Mouse (Mus musculus): Measurements from ENCODE around the gene Fam78b. TPM values are rescaled to one million over a fixed set of nuclear protein-coding genes. Genes with fewer than 3 reads are reported as not detected.
A peak's percentile ranks its signal among the peaks of the same experiment; 100 is the strongest.

Gene Fam78b
- total RNA-seq, 1 experiment: 0.98 TPM

DNA sequence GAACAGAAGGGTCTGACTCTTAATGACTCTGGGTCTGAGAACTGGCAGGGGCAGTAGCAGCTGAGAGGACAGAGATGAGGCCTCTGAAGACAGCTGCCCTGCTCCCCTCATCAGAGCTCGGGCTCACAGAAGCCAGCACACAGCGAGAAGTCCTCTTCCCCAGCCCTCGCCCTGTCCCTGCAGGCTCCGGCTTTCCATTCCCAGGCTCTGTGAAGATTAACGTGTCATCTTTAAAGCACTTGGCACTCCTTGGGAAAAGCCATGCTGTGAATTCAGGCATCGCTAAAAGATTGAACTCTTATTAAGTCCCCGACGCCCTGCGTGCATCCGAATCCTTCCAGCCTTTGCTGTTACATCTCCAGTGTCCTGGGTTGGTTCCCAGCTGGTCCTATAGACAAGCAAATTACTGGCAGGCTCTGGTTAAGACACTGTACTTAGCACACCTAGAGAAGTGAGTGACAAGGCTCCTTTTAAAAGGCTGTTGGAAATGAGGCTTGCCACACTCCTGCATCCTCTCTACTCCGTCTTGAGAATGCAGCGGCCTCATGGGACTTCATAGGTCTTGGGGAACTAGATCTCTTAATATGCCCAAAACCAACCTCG is 30.9 kb downstream of the Fam78b start:
- no peak overlapping the region for H3K9ac ChIP-seq (ENCODE audit: insufficient read depth, low read depth, low read length, poor library complexity, severe bottlenecking)
- TF ChIP-seq CHD2 (IDR thresholded peaks at IDR 0.05; ENCODE audit: low read depth, low read length) (no peak), ZC3H11A (IDR thresholded peaks at IDR 0.05; ENCODE audit: borderline replicate concordance, low read depth, low read length) (no peak), MAFK (IDR thresholded peaks at IDR 0.05; ENCODE audit: insufficient read depth, low read depth, low read length) (no peak), HCFC1 (IDR thresholded peaks at IDR 0.05; ENCODE audit: borderline replicate concordance, insufficient read depth, low read length) (no peak), ZNF384 (IDR thresholded peaks at IDR 0.05; ENCODE audit: low read depth, low read length) (no peak)
- no peak for DNase-seq (ENCODE audit: low read depth, low spot score)
- in situ Hi-C loops (cut with MboI; ENCODE audit: low sequenced_read_pairs in 2 of 2, unreplicated experiment in 2 of 2): no loop called here
- H3K27ac ChIP-seq (ENCODE audit: insufficient read depth, low read depth, low read length, poor library complexity, severe bottlenecking): no peak overlapping the region
- no peaks in the 10 kb centered on the region for H3K36me3 ChIP-seq (ENCODE audit: control insufficient read depth, insufficient read depth, low read length, poor library complexity, severe bottlenecking)
- no peaks in the 10 kb centered on the region for H3K4me1 ChIP-seq (ENCODE audit: control insufficient read depth in 2 of 2, insufficient read depth in 2 of 2, low read length in 2 of 2, poor library complexity in 1 of 2)
- no peak overlapping the region for H3K4me3 ChIP-seq (ENCODE audit: insufficient read depth in 1 of 2, low read depth in 1 of 2, low read length in 2 of 2, poor library complexity in 1 of 2, severe bottlenecking in 1 of 2)
- H3K9me3 ChIP-seq (ENCODE audit: control insufficient read depth, insufficient read depth, low read depth, low read length): no peaks in the 10 kb centered on the region

DNA sequence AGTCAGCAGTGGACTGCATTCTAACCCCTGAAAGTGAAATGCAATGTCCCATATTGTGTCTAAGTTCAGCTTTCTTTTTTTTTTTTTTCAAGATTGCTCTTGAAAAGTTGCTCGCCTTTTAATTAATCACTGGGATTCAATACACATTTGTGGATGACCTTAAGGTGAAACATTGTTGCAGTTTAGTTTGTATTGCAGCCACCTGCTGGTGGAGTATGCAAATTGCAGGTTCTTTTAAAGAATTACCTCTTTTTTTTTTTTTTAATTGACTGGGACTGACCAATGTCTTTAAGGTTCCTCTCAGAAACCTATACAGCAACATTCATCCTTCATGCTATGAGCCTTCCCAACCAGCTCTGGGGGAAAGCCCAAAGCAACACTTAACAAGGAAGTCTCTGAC is 33.2 kb downstream of the Fam78b start:
- no peak for DNase-seq (ENCODE audit: low read depth, low spot score)
- no peak overlapping the region for H3K27ac ChIP-seq (ENCODE audit: insufficient read depth, low read depth, low read length, poor library complexity, severe bottlenecking)

DNA sequence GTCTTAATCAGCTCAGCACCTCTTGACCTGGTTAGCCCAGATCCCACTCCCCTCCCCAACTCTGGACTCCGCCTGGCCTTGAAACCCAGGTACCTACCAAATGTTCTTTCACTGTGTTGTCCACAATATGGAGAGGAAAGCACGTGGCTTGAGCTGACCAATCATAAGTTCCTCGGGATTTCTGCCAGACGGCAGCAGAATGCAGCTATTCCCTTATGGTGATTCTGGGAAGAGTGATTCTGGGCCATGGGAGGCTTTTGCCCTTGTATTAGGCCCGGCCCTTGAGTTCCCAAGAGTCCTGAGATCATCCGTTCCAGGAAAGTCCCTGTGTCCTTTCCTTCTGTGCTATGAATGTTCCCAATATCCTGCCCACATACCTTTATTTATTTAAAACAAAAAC is 41.3 kb downstream of the Fam78b start:
- Histone ChIP-seq H3K4me3 (ENCODE audit: insufficient read depth in 1 of 2, low read depth in 1 of 2, low read length in 2 of 2, poor library complexity in 1 of 2, severe bottlenecking in 1 of 2) (no peak overlapping the region), H3K4me1 (ENCODE audit: control insufficient read depth in 2 of 2, insufficient read depth in 2 of 2, low read length in 2 of 2, poor library complexity in 1 of 2) (peaks cover 4 to 7% of the 10 kb centered on the region in 2 experiments; a peak in 3 of 4 replicates), H3K9ac (ENCODE audit: insufficient read depth, low read depth, low read length, poor library complexity, severe bottlenecking) (no peak overlapping the region), H3K9me3 (ENCODE audit: control insufficient read depth, insufficient read depth, low read depth, low read length) (0 out of 2 replicates have a peak, but pooled peaks cover 2% of the 10 kb centered on the region), H3K36me3 (ENCODE audit: control insufficient read depth, insufficient read depth, low read length, poor library complexity, severe bottlenecking) (no peaks in the 10 kb centered on the region), H3K27ac (ENCODE audit: insufficient read depth, low read depth, low read length, poor library complexity, severe bottlenecking) (no peak overlapping the region)
- DNase-seq (ENCODE audit: low read depth, low spot score): no peak
- TF ChIP-seq HCFC1 (IDR thresholded peaks at IDR 0.05; ENCODE audit: borderline replicate concordance, insufficient read depth, low read length) (no peak), MAFK (IDR thresholded peaks at IDR 0.05; ENCODE audit: insufficient read depth, low read depth, low read length) (no peak), ZC3H11A (IDR thresholded peaks at IDR 0.05; ENCODE audit: borderline replicate concordance, low read depth, low read length) (no peak), ZNF384 (IDR thresholded peaks at IDR 0.05; ENCODE audit: low read depth, low read length) (no peak), CHD2 (IDR thresholded peaks at IDR 0.05; ENCODE audit: low read depth, low read length) (no peak)
- in situ Hi-C loops (cut with MboI; ENCODE audit: low sequenced_read_pairs in 2 of 2, unreplicated experiment in 2 of 2): no loop called here

More for the DNA sequence above, 33.2 kb downstream of the Fam78b start:
- in situ Hi-C loops (cut with MboI; ENCODE audit: low sequenced_read_pairs in 2 of 2, unreplicated experiment in 2 of 2): no loop called here
- Histone ChIP-seq H3K36me3 (ENCODE audit: control insufficient read depth, insufficient read depth, low read length, poor library complexity, severe bottlenecking) (no peaks in the 10 kb centered on the region), H3K4me1 (ENCODE audit: control insufficient read depth in 2 of 2, insufficient read depth in 2 of 2, low read length in 2 of 2, poor library complexity in 1 of 2) (no peaks in the 10 kb centered on the region), H3K4me3 (ENCODE audit: insufficient read depth in 1 of 2, low read depth in 1 of 2, low read length in 2 of 2, poor library complexity in 1 of 2, severe bottlenecking in 1 of 2) (no peak overlapping the region), H3K9ac (ENCODE audit: insufficient read depth, low read depth, low read length, poor library complexity, severe bottlenecking) (no peak overlapping the region), H3K9me3 (ENCODE audit: control insufficient read depth, insufficient read depth, low read depth, low read length) (no peaks in the 10 kb centered on the region)
- 0 out of 2 replicates have a peak, but pooled peaks have one; percentile 34 for TF ChIP-seq ZC3H11A (IDR thresholded peaks at IDR 0.05; ENCODE audit: borderline replicate concordance, low read depth, low read length)
- TF ChIP-seq CHD2 (IDR thresholded peaks at IDR 0.05; ENCODE audit: low read depth, low read length): no peak
- no peak for TF ChIP-seq HCFC1 (IDR thresholded peaks at IDR 0.05; ENCODE audit: borderline replicate concordance, insufficient read depth, low read length)
- TF ChIP-seq ZNF384 (IDR thresholded peaks at IDR 0.05; ENCODE audit: low read depth, low read length): peak; percentile 97
- TF ChIP-seq MAFK (IDR thresholded peaks at IDR 0.05; ENCODE audit: insufficient read depth, low read depth, low read length): no peak

DNA sequence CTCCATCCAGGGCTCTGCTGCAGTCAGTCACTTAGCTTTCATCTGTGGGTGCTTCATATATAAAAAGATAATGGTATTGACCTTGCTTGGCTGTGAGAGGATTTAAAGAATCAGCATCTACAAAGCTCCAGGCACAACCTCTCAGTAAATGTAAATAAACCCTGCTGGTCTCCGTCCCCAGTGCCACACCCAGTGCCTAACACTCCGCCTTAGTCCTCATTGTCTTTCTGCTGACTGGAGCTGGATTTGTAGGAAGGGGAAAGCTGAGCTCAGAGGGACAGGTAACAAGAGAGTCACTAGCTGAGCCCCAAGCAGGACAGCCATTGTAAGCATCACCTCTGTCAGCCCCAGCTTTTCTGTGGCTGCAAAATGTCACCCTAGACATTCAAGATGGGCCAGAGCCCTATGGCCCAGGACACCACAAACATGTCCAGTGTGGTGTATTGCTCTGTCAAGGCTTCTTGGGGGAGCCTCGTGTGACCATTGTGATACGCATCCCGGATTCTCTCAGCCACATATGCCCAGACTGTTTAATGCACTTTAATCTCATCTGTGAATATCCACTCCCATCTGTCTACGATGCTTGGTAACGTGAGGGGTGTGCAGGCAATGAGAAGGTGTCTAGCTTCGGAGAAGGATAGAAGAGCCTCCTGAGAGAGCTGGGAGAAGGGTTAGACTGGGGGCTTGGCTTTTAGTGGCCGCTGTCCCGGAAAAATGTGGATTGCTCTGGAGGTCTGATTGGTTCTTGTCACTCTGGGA is 45.1 kb downstream of the Fam78b start:
- TF ChIP-seq ZNF384 (IDR thresholded peaks at IDR 0.05; ENCODE audit: low read depth, low read length) (no peak), MAFK (IDR thresholded peaks at IDR 0.05; ENCODE audit: insufficient read depth, low read depth, low read length) (peak; percentile 60), ZC3H11A (IDR thresholded peaks at IDR 0.05; ENCODE audit: borderline replicate concordance, low read depth, low read length) (no peak)
- in situ Hi-C loops (cut with MboI; ENCODE audit: low sequenced_read_pairs in 2 of 2, unreplicated experiment in 2 of 2): no loop called here
- H3K4me3 ChIP-seq (ENCODE audit: insufficient read depth in 1 of 2, low read depth in 1 of 2, low read length in 2 of 2, poor library complexity in 1 of 2, severe bottlenecking in 1 of 2): no peak overlapping the region
- H3K9ac ChIP-seq (ENCODE audit: insufficient read depth, low read depth, low read length, poor library complexity, severe bottlenecking): no peak overlapping the region
- H3K4me1 ChIP-seq (ENCODE audit: control insufficient read depth in 2 of 2, insufficient read depth in 2 of 2, low read length in 2 of 2, poor library complexity in 1 of 2): peaks cover 4 to 7% of the 10 kb centered on the region in 2 experiments; a peak in 3 of 4 replicates
- H3K36me3 ChIP-seq (ENCODE audit: control insufficient read depth, insufficient read depth, low read length, poor library complexity, severe bottlenecking): no peaks in the 10 kb centered on the region
- H3K27ac ChIP-seq (ENCODE audit: insufficient read depth, low read depth, low read length, poor library complexity, severe bottlenecking): no peak overlapping the region
- H3K9me3 ChIP-seq (ENCODE audit: control insufficient read depth, insufficient read depth, low read depth, low read length): 0 out of 2 replicates have a peak, but pooled peaks cover 2% of the 10 kb centered on the region
- DNase-seq (ENCODE audit: low read depth, low spot score): no peak
